Mouse (Mus musculus) thymus, postnatal 36 days (tissue): ENCODE results near the gene Vav2.

Experiments
- DNase-seq, 2 experiments: peaks; one replicate each; pipeline ENCODE4 v3.0.0; 2022; ENCODE audit warnings: mixed read lengths in 2 of 2

The Vav2 gene

GRCm38 (mm10) chr2:27246712-27247486 is 179.9 kb downstream of the Vav2 start:
- no peak for DNase-seq

DNA sequence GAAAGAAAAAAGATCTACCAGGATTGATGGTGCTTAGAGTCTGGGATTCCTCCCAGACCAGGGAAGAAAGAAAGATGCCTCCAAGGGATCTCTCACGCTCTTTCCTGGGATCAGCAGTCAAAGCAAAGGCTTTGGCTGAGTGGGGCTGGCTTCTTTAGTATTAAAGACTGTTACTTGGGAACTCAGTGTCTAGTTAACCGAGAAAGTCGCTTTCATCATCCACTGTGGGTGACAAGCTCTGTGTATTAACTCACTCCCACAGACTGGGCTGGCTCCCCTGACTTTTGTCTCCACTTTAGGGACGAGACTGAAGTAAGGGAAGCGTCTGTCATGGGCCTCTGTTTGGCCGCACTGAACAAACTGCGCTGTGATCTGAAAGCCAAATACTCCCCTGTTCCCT is 180.9 kb downstream of the Vav2 start:
- DNase-seq = no peak

DNA sequence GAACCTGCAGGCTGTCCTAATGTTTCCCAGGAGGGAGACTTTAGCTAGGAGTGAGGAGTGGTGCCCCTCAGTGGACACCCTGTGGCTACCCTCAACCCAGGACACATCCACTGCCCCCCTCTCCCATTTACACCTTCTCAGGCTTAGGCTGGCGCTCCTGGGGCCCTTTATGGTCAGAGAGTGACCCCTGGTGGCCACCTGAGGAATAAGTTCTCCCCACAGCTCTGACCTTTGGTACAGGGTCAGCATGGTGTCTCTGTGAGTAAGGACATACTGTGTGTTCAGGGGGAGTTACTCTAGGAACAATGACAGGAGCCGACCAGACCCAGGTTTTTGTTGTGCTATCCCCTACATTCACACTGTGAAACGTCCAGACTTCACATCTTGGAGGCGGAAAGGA is 189.5 kb downstream of the Vav2 start:
- DNase-seq = peak; percentile 68 to 70

GRCm38 (mm10) chr2:27235729-27236128 is 191.1 kb downstream of the Vav2 start:
- peak; percentile 69 to 71 for DNase-seq

DNA sequence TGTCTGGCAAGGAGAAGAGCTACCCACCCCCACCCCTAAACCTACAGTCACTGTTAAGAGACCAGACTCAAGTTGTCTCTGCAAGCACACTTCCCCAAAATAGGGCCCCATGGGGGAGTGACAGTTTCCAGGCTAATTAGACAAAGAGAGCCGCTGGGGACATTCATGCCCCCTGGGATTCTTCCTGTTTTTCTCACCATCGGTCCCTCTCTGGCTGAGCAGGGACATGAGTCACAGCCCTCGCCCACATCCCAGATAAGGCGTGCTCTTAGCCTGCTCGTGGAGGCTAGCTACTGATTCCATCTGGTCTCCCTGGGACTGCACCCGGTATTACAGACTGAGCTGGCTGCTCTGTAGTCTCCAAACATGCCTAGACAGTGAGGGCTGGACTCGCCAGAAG is 194.5 kb downstream of the Vav2 start:
- DNase-seq = no peak

- no peak for DNase-seq
Observed at GRCm38 (mm10) chr2:27229481-27230105, 197.2 kb downstream of the Vav2 start.

DNA sequence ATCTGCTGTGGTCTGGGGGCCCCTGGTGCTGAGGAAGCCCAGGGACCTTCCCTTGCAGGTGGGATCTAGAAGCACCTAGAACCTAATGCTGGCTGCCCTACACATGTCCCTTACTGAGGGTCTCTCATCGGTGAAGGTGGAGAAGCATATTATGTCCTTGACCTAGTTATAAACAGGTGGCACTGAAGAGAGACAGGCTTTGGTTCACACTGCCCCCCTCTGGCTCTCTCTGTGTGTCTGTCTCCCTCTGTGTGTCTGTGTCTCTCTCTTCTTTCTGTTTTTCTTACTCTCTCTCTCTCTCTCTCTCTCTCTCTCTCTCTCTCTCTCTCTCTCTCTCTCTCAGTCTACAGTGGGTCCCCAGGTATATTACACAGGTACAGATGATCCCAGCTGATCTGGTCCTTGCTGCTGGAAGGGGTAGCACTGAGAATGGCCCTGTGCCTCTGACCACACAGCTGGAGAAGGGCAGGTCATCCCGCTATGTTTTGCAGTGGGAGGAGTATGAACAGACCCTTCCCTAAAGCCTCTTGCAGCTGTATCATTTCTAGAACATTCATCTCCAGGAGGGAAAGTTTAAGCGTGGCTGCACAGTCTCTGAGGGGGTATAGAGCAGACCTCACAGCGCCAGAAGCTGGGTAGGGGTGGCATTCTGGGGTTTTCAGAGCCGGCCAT is 197.9 kb downstream of the Vav2 start:
- DNase-seq = peak; percentile 60 to 65

- DNase-seq = no peak
Observed at GRCm38 (mm10) chr2:27226572-27226971, 200.3 kb downstream of the Vav2 start.

GRCm38 (mm10) chr2:27223012-27223421 is 203.8 kb downstream of the Vav2 start:
- no peak for DNase-seq

DNA sequence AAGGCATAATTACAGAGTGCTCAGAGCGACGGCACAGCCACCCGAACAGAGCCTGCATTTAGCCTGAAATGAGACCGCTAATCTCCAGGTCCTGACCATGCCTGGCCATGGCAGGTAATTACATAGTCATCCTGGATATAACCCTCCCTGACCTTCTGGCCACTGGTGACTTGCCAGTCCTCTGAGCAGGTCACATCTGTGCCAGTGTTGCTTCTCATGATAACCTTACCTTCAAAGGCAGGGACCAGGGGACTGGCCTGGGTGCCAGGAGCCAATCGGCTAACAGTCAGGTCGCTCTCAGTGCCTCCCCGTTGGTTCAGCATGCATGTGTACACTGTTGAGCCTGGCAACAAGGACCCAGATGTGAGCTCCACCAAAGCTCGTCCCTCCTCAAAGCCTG is 208.3 kb downstream of the Vav2 start:
- DNase-seq = no peak

- DNase-seq = no peak
Observed at GRCm38 (mm10) chr2:27218121-27218544, 208.7 kb downstream of the Vav2 start.

- DNase-seq = no peak
Observed at GRCm38 (mm10) chr2:27215537-27215936, 211.3 kb downstream of the Vav2 start.
